Mouse (Mus musculus): Measurements from ENCODE around the gene Gm21190. TPM values are rescaled to one million over a fixed set of nuclear protein-coding genes. Genes with fewer than 3 reads are reported as not detected.
"Not testable (repeated sequence)": the region's sequence is repeated elsewhere in the genome, so short reads cannot be mapped to it uniquely, and the experiment has no call there.

Gene Gm21190
- not detected in 2 replicates for polyA plus RNA-seq (2016; fragmentation: Nextera tagmentation; extraction: Ambion mirVana)

GRCm38 (mm10) chr5:15529122-15529521, at the start of gene Gm21190:
Gene Gm21190, minus strand, starts transcription at chr5:15529222.
- H3K27ac ChIP-seq; DNase-seq (ENCODE audit: extremely low spot score, low spot score); H3K36me3 ChIP-seq (replicated peaks); H3K27me3 ChIP-seq (ENCODE audit: poor library complexity, severe bottlenecking); H3K4me1 ChIP-seq; H3K4me3 ChIP-seq: not testable (repeated sequence)
- 88% methylated on average over 1 of the region's 1 CpGs for WGBS
- peaks cover 48% of the 10 kb centered on the region for H3K9me3 ChIP-seq

GRCm38 (mm10) chr5:15577033-15577432, 48.0 kb upstream of the Gm21190 start, which contains the start of gene Gm21083:
Gene Gm21083, plus strand, starts transcription at chr5:15577333.
- H3K27me3 ChIP-seq (ENCODE audit: poor library complexity, severe bottlenecking); DNase-seq (ENCODE audit: extremely low spot score, low spot score); H3K4me1 ChIP-seq; H3K27ac ChIP-seq; H3K36me3 ChIP-seq (replicated peaks); H3K4me3 ChIP-seq: not testable (repeated sequence)
- peaks cover 34% of the 10 kb centered on the region for H3K9me3 ChIP-seq
- 57% methylated on average over 1 of the region's 1 CpGs for WGBS

- H3K9me3 ChIP-seq, result peaks cover 30% of the 10 kb centered on the region
- not testable (repeated sequence) for H3K27me3 ChIP-seq (ENCODE audit: poor library complexity, severe bottlenecking); H3K27ac ChIP-seq; DNase-seq (ENCODE audit: extremely low spot score, low spot score); H3K4me3 ChIP-seq; H3K36me3 ChIP-seq (replicated peaks); H3K4me1 ChIP-seq
These were observed 44.7 kb upstream of the Gm21190 start for GRCm38 (mm10) chr5:15573735-15574134.

- peaks cover 34% of the 10 kb centered on the region for H3K9me3 ChIP-seq
- not testable (repeated sequence) for H3K4me3 ChIP-seq; H3K36me3 ChIP-seq (replicated peaks); H3K4me1 ChIP-seq; H3K27ac ChIP-seq; DNase-seq (ENCODE audit: extremely low spot score, low spot score); H3K27me3 ChIP-seq (ENCODE audit: poor library complexity, severe bottlenecking)
- WGBS, result 86% methylated on average over 3 of the region's 3 CpGs
These were observed 32.6 kb upstream of the Gm21190 start for GRCm38 (mm10) chr5:15561425-15562264.

- H3K27ac ChIP-seq; H3K4me1 ChIP-seq; H3K4me3 ChIP-seq; H3K27me3 ChIP-seq (ENCODE audit: poor library complexity, severe bottlenecking); DNase-seq (ENCODE audit: extremely low spot score, low spot score); H3K36me3 ChIP-seq (replicated peaks): not testable (repeated sequence)
- WGBS, result 78% methylated on average over 1 of the region's 1 CpGs
- H3K9me3 ChIP-seq, result peaks cover 45% of the 10 kb centered on the region
These were observed 29.6 kb upstream of the Gm21190 start for GRCm38 (mm10) chr5:15558654-15559053.

- 19% methylated on average over 3 of the region's 3 CpGs for WGBS
- H3K27me3 ChIP-seq (ENCODE audit: poor library complexity, severe bottlenecking); DNase-seq (ENCODE audit: extremely low spot score, low spot score); H3K4me1 ChIP-seq; H3K27ac ChIP-seq; H3K4me3 ChIP-seq; H3K36me3 ChIP-seq (replicated peaks): not testable (repeated sequence)
- peaks cover 32% of the 10 kb centered on the region for H3K9me3 ChIP-seq
These were observed 20.6 kb upstream of the Gm21190 start for GRCm38 (mm10) chr5:15549606-15550005.

- H3K36me3 ChIP-seq (replicated peaks); H3K4me3 ChIP-seq; H3K27ac ChIP-seq; H3K4me1 ChIP-seq; H3K27me3 ChIP-seq (ENCODE audit: poor library complexity, severe bottlenecking): not testable (repeated sequence)
- WGBS, result 43% methylated on average over 1 of the region's 1 CpGs
- H3K9me3 ChIP-seq, result peaks cover 31% of the 10 kb centered on the region
- DNase-seq (ENCODE audit: extremely low spot score, low spot score), result peak; percentile 21
These were observed 20.1 kb upstream of the Gm21190 start for GRCm38 (mm10) chr5:15549134-15549533.

- not testable (repeated sequence) for H3K4me1 ChIP-seq
These were observed 19.6 kb upstream of the Gm21190 start for GRCm38 (mm10) chr5:15548642-15549041.

GRCm38 (mm10) chr5:15522470-15522869, 6.6 kb downstream of the Gm21190 start:
- H3K27ac ChIP-seq, result not testable (repeated sequence)

More at GRCm38 (mm10) chr5:15548642-15549041, 19.6 kb upstream of the Gm21190 start:
- H3K4me3 ChIP-seq; H3K36me3 ChIP-seq (replicated peaks); H3K27ac ChIP-seq; DNase-seq (ENCODE audit: extremely low spot score, low spot score); H3K27me3 ChIP-seq (ENCODE audit: poor library complexity, severe bottlenecking): not testable (repeated sequence)
- H3K9me3 ChIP-seq, result peaks cover 30% of the 10 kb centered on the region
- WGBS, result 80% methylated on average over 6 of the region's 6 CpGs

GRCm38 (mm10) chr5:15522028-15522427, 7.0 kb downstream of the Gm21190 start:
- H3K36me3 ChIP-seq (replicated peaks); DNase-seq (ENCODE audit: extremely low spot score, low spot score); H3K4me3 ChIP-seq; H3K27me3 ChIP-seq (ENCODE audit: poor library complexity, severe bottlenecking); H3K4me1 ChIP-seq; H3K27ac ChIP-seq: not testable (repeated sequence)
- H3K9me3 ChIP-seq, result peaks cover 32% of the 10 kb centered on the region
- 36% methylated on average over 2 of the region's 2 CpGs for WGBS

More at GRCm38 (mm10) chr5:15522470-15522869, 6.6 kb downstream of the Gm21190 start:
- peaks cover 34% of the 10 kb centered on the region for H3K9me3 ChIP-seq
- DNase-seq (ENCODE audit: extremely low spot score, low spot score); H3K4me1 ChIP-seq; H3K4me3 ChIP-seq; H3K27me3 ChIP-seq (ENCODE audit: poor library complexity, severe bottlenecking); H3K36me3 ChIP-seq (replicated peaks): not testable (repeated sequence)

GRCm38 (mm10) chr5:15520418-15520817, 8.6 kb downstream of the Gm21190 start:
- H3K27ac ChIP-seq; H3K4me3 ChIP-seq; H3K27me3 ChIP-seq (ENCODE audit: poor library complexity, severe bottlenecking); H3K4me1 ChIP-seq; DNase-seq (ENCODE audit: extremely low spot score, low spot score); H3K36me3 ChIP-seq (replicated peaks): not testable (repeated sequence)
- WGBS, result 21% methylated on average over 5 of the region's 5 CpGs
- peaks cover 18% of the 10 kb centered on the region for H3K9me3 ChIP-seq

- H3K4me1 ChIP-seq; DNase-seq (ENCODE audit: extremely low spot score, low spot score): not testable (repeated sequence)
- WGBS, result 78% methylated on average over 2 of the region's 2 CpGs
These were observed 11.9 kb downstream of the Gm21190 start for GRCm38 (mm10) chr5:15517150-15517549.

GRCm38 (mm10) chr5:15512236-15512635, 16.8 kb downstream of the Gm21190 start:
- H3K27ac ChIP-seq; H3K36me3 ChIP-seq (replicated peaks); H3K27me3 ChIP-seq (ENCODE audit: poor library complexity, severe bottlenecking); H3K4me3 ChIP-seq; DNase-seq (ENCODE audit: extremely low spot score, low spot score); H3K4me1 ChIP-seq: not testable (repeated sequence)
- WGBS, result 71% methylated on average over 3 of the region's 3 CpGs
- H3K9me3 ChIP-seq, result peaks cover 55% of the 10 kb centered on the region

More at GRCm38 (mm10) chr5:15517150-15517549, 11.9 kb downstream of the Gm21190 start:
- H3K27me3 ChIP-seq (ENCODE audit: poor library complexity, severe bottlenecking); H3K27ac ChIP-seq; H3K36me3 ChIP-seq (replicated peaks); H3K4me3 ChIP-seq: not testable (repeated sequence)
- H3K9me3 ChIP-seq, result peaks cover 37% of the 10 kb centered on the region
